Mouse (Mus musculus): ENCODE measurements around the gene Map4k1.

DNA sequence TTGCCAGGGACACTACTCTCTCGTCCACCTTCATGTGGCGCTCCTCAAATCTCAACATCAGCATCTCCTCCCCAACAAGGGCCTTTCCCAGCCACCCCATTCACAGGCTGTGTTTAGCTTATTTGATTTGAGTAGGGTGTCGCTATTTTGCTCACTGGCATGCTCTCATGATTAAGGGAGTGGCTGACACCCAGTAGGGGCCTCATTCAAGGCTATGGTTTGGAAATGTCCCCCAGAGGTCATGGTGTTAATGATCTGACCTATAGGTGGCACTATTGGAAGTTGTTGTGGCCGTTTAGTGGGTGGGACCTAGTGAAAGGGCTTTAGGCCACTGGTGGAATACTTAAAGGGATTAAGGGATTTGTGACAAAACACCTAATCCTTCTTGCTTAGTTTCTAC is 45.0 kb downstream of the Map4k1 start:
- TF ChIP-seq USF1 (IDR thresholded peaks at IDR 0.05; ENCODE audit: low read depth) (no peak), CTCF (IDR thresholded peaks at IDR 0.05; ENCODE audit: control insufficient read depth, insufficient read depth, insufficient read length) (no peak), MAX (IDR thresholded peaks at IDR 0.05) (no peak), MYOD1 (IDR thresholded peaks at IDR 0.05; ENCODE audit: control insufficient read depth, insufficient read length, low read depth) (no peak), FOSL1 (IDR thresholded peaks at IDR 0.05; ENCODE audit: insufficient read depth, low read length, poor library complexity, severe bottlenecking) (no peak), MYOG (IDR thresholded peaks at IDR 0.05; ENCODE audit: control insufficient read depth, extremely low read depth, insufficient read length) (no peak), CEBPB (IDR thresholded peaks at IDR 0.05; ENCODE audit: low read depth) (no peak)
